Mouse (Mus musculus) midbrain, embryonic 12.5 days (tissue): ENCODE results near the gene Scyl1. TPM values are rescaled to one million over a fixed set of nuclear protein-coding genes. Genes with fewer than 3 reads are reported as not detected.

Experiments used
- ATAC-seq: fragments of 200-750 bp; cut with Nextera tagmentation; 2 replicates; pipeline ENCODE4 v1.8.0; 2017; ENCODE audit warnings: low read depth, moderate TSS enrichment, moderate library complexity; ENCODE audit not compliant: low FRiP score
- H3K27ac ChIP-seq: fragments of 300-500 bp; sonication (generic); replicated peaks from 2 replicates; pipeline ENCODE4 v1.5.1; 2016; ENCODE audit warnings: mild to moderate bottlenecking
- H3K27me3 ChIP-seq: fragments of 300-500 bp; sonication (generic); 2 replicates; pipeline ENCODE4 v1.6.1; 2016; ENCODE audit warnings: mild to moderate bottlenecking
- H3K36me3 ChIP-seq: fragments of 300-500 bp; sonication (generic); 2 replicates; pipeline ENCODE4 v1.6.1; 2016
- H3K4me1 ChIP-seq: fragments of 300-500 bp; sonication (generic); 2 replicates; pipeline ENCODE4 v1.6.1; 2016
- H3K4me2 ChIP-seq: fragments of 300-500 bp; sonication (generic); replicated peaks from 2 replicates; pipeline ENCODE4 v1.6.1; 2016; ENCODE audit warnings: mild to moderate bottlenecking, moderate library complexity
- H3K4me3 ChIP-seq: fragments of 300-500 bp; sonication (generic); 2 replicates; pipeline ENCODE4 v1.5.1; 2016; ENCODE audit warnings: mild to moderate bottlenecking
- H3K9ac ChIP-seq: fragments of 300-500 bp; sonication (generic); replicated peaks from 2 replicates; pipeline ENCODE4 v1.6.1; 2016; ENCODE audit warnings: mild to moderate bottlenecking, moderate library complexity
- H3K9me3 ChIP-seq: fragments of 300-500 bp; sonication (generic); 2 replicates; pipeline ENCODE4 v1.6.1; 2016; ENCODE audit warnings: mild to moderate bottlenecking
- WGBS: fragments of 180-500 bp; shearing (Covaris S2); methylation state at CpG from one replicate; pipeline ENCODE4 v1.1.7; 2016; 5-methylcytosine and 5-hydroxymethylcytosine counted together
- polyA plus RNA-seq: library from polyadenylated mRNA; unstranded; fragments of >200 nt; fragmentation: Nextera tagmentation; extraction: Ambion mirVana; gene quantifications from 2 replicates; pipeline ENCODE4 v1.2.1, GENCODE M21; 2016

Gene Scyl1
- polyA plus RNA-seq, 1 experiment from 2014 or later: 68.4 TPM

DNA sequence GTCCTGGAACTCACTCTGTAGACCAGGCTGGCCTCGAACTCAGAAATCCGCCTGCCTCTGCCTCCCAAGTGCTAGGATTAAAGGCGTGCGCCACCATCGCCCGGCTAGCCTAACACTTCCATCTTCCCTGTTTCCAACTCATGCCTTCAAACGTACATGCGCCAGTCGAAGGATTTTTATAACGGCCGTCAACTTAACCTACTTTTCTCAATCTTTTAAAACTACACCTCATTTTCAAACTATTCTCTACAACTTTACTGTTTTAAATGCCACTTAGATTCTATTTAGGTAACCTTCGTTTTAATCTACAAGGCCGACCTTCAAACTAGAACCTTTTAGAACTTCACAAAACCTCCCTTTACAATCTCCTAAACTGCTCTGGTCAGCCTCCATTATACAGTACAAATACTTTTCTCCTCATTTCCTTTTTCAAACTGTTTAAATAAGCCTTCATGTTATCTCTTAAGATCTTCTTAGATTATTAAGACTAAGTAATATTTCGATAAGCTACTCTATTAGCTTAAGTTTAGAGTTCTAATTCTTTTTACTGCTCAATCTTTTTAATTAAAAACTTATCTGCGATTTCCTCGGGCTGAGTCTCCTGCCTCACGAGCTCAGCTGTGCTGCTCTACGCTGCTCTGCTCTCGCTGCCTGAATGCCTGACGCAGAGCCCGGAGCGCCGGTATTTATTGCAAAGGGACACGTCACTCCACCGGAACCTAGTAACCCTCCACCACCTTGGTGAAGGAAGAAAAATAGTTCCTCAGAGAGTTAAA lies 31.0 kb upstream of the Scyl1 start:
- no peak for ATAC-seq
- Histone ChIP-seq H3K4me2 (peak overlapping the region; percentile 91), H3K27me3 (no peaks in the 10 kb centered on the region), H3K9ac (peak overlapping the region; percentile 99), H3K4me1 (peaks cover 42% of the 10 kb centered on the region), H3K27ac (peak overlapping the region; percentile 100), H3K36me3 (peaks cover 16% of the 10 kb centered on the region), H3K4me3 (peak overlapping the region; percentile 81), H3K9me3 (no peaks in the 10 kb centered on the region)
- WGBS: under 1% methylated on average over 25 of the region's 25 CpGs

DNA sequence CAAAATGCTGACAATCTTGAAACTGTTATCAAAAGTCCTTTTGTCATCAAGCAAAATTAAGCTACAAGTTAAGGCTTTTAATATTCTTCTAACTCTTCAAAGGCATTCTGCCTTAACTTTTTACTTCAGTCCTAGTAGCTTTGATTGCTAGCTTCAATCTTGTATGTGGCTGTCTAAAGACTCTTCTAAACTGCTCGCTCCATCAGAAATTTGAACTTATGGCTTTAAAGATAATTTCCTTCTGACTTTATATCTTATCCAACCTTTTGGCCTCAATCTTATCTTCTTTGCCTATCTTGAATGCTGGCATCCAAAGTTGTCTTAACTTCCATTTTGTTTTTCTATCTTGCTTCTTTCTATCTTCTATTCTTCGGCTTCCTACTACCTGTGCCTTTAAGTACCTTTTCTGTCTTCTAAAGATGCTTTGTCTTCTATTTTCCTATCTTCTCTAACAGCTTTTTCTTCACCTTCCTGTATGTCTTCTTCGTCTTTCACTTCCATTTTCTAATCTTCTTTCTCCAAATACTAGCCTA lies 30.3 kb upstream of the Scyl1 start:
- Histone ChIP-seq H3K27ac (peak overlapping the region; percentile 100), H3K27me3 (no peaks in the 10 kb centered on the region), H3K9ac (peak overlapping the region; percentile 99), H3K4me3 (peak overlapping the region; percentile 81), H3K36me3 (peaks cover 23% of the 10 kb centered on the region), H3K9me3 (no peaks in the 10 kb centered on the region), H3K4me2 (peak overlapping the region; percentile 91), H3K4me1 (peaks cover 43% of the 10 kb centered on the region)
- ATAC-seq: no peak
- 14% methylated on average over 3 of the region's 3 CpGs for WGBS

DNA sequence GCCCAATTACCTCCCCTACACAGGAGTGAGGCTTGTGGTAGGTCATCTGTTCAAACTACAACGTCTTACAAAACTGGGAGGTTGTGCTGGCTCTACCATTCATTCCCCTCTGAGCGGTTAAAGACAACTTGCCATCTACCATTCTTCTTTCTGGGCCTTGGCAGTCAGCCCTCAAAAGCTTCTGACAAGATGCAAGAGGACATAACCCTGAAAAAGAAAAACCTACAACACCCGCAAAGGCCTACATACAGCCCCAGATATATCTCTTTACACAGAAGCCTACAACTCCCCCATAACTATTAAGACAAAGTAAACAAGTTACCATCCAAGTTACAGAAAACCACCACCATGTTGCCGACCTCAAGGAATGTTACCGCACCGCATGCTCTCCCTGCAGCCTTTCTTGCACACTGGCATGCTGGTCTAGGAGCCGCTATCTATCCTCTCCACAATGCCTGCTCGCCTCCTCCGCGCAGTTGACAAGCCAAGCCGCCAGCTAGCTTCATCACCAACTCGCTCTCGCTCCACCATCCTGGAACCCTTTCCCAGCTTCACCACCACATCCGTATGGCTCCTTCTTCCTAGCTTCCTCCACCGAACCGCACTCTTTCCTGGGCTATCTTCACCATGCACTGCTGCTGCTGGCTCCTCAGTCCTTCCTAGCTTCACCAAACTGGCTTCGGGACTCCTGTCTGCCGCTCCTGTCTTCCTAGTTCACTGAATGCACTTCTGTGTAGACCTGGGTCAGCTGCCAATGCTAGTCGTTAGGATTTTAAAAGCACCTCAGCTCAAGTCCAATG lies 29.6 kb upstream of the Scyl1 start:
- Histone ChIP-seq H3K4me2 (peak overlapping the region; percentile 91), H3K27me3 (no peaks in the 10 kb centered on the region), H3K4me3 (peak overlapping the region; percentile 81), H3K9ac (peak overlapping the region; percentile 99), H3K9me3 (no peaks in the 10 kb centered on the region), H3K4me1 (peaks cover 43% of the 10 kb centered on the region), H3K27ac (peak overlapping the region; percentile 100), H3K36me3 (peaks cover 30% of the 10 kb centered on the region)
- ATAC-seq: no peak
- WGBS: under 1% methylated on average over 19 of the region's 19 CpGs

DNA sequence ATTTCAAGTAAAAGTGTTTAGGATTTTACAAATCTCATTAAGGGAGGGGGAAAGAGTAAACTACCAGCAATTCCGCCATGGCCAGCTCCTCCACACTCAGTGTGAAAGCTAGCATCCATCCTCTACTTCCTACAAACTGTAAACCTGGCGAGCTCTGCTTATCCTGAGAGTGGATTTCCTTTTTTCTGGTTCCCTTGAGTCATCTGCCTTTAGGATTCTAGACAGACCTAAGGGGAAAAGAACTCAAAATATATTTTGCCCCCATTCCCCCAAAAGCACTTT lies 29.1 kb upstream of the Scyl1 start:
- Histone ChIP-seq H3K27ac (peak overlapping the region; percentile 100), H3K4me1 (peaks cover 42% of the 10 kb centered on the region), H3K4me3 (peak overlapping the region; percentile 81), H3K4me2 (peak overlapping the region; percentile 91), H3K9me3 (no peaks in the 10 kb centered on the region), H3K27me3 (no peaks in the 10 kb centered on the region), H3K9ac (peak overlapping the region; percentile 99), H3K36me3 (peaks cover 35% of the 10 kb centered on the region)
- 0% methylated on average over 2 of the region's 2 CpGs for WGBS
- ATAC-seq: no peak

DNA sequence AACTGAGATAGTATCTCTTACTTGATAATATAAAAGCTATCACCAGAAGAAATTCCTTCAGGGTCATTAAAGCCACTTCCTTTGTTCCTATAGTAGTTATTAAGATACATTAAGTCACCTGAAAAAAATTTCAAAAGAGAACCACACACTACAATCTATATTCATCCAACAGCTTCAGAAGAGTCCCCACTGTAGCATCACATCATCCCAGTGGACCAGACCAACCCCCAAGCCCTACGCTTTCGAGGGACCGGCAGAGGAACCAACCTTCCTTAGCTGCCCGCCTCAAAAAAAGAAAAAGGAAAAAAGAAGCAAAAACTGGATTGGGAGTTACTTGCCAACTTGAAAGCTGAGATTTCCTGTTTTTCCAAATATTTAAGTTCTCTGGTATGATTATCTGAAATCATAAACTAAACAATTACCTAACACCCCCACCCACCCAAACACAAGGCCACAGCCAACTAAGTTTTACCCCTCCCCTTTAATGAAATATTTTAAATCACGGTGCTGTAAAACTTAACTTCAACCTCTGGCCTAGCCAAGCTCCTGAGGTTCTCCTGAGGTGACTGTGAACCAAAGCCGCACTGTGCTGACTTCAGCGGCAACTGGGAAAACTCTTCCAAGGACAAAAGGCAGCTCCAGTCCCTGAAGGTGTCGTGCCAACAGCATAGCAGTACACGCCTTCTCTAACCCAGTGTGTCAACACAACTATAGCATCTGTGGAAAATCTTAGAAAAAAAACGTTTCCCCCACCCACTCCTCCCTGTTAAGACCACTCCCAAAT lies 28.5 kb upstream of the Scyl1 start:
- H3K9ac ChIP-seq: peak overlapping the region; percentile 99
- peak overlapping the region; percentile 81 for H3K4me3 ChIP-seq
- H3K9me3 ChIP-seq: no peaks in the 10 kb centered on the region
- peaks cover 40% of the 10 kb centered on the region for H3K4me1 ChIP-seq
- H3K36me3 ChIP-seq: peaks cover 40% of the 10 kb centered on the region
- 0% methylated on average over 10 of the region's 10 CpGs for WGBS
- H3K27me3 ChIP-seq: no peaks in the 10 kb centered on the region
- peak overlapping the region; percentile 91 for H3K4me2 ChIP-seq
- no peak for ATAC-seq
- peak overlapping the region; percentile 100 for H3K27ac ChIP-seq

DNA sequence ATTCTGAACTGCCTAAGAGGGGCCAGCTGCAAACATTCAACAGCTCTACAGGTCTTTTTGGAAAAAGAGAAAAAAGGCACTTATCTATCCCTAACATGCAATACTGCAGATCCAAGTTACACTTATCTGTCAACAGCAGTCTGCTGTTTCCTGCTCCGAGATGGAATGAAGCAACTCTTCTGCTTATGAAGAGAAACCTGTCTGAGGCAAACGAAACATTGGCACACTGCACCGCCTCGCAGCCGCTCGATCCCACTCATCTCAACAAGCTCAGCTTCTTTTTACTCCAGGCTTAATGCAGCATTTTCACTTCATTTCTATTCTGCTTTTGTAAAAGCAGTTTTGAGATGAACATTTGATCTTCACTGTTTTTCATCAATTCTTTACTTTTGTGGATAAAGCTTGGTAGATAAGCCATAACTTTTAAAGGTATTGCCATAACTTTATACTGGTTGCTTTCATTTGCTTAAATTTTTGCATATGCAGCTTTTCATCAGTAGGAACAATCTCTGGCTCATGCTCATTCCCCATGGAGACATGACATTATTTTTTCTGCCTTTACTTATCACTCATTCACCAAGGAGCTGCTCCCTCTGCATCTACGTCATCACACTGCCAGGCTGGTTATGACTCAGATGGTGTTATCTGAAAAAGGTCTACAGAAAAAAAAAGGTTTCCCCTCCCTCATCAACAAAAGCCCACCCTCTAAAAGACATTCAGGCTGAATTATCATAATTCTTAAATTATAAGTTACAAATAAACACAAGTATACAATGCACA lies 27.7 kb upstream of the Scyl1 start:
- 3% methylated on average over 7 of the region's 7 CpGs for WGBS
- no peaks in the 10 kb centered on the region for H3K9me3 ChIP-seq
- H3K4me2 ChIP-seq: peak overlapping the region; percentile 91
- H3K4me1 ChIP-seq: peaks cover 33% of the 10 kb centered on the region
- peaks cover 41% of the 10 kb centered on the region for H3K36me3 ChIP-seq
- 0 out of 2 replicates have a peak overlapping the region, but pooled peaks have one; percentile 20 for H3K27ac ChIP-seq
- peak overlapping the region; percentile 99 for H3K9ac ChIP-seq
- peak overlapping the region; percentile 81 for H3K4me3 ChIP-seq
- ATAC-seq: no peak
- H3K27me3 ChIP-seq: no peaks in the 10 kb centered on the region

DNA sequence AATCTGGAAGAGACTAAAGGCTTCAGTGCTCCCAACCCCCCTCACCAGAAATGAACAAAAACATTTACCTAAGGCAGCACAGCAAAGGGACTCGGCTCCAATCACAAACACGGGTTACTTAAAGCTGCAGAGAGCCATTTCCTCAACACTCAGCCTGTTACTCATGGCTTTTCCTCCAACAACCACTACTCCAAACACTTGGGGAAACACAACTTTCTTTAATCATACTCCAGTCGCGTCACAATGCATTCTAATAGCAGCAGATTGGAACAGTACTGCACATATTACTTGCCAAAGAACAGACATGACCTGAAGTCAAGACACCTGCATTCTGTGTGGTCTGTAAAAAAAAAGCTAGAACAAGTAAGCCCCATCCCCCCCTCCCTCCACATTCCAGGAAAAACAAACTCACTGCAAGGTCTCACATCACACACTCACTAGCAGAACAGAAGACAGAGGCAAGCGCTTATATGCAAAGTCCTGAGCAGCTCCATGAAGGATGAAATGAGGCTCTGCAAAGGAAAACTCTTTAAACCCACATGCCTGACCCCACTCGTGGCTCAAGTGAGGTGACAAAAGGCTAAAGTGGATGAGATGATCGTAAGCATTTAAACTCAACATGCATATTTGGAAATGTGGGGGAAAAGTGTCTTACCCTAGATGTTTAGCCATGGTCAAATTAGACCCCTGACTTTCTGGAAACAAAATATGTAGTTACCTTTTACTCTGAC lies 26.3 kb upstream of the Scyl1 start:
- Histone ChIP-seq H3K4me3 (peak overlapping the region; percentile 81), H3K4me2 (peak overlapping the region; percentile 91), H3K4me1 (peaks cover 30% of the 10 kb centered on the region), H3K27ac (peak overlapping the region; percentile 5; the same call in 1 of the 2 replicates), H3K36me3 (peaks cover 41% of the 10 kb centered on the region), H3K27me3 (no peaks in the 10 kb centered on the region), H3K9ac (peak overlapping the region; percentile 99), H3K9me3 (no peaks in the 10 kb centered on the region)
- 36% methylated on average over 7 of the region's 7 CpGs for WGBS
- ATAC-seq: no peak

DNA sequence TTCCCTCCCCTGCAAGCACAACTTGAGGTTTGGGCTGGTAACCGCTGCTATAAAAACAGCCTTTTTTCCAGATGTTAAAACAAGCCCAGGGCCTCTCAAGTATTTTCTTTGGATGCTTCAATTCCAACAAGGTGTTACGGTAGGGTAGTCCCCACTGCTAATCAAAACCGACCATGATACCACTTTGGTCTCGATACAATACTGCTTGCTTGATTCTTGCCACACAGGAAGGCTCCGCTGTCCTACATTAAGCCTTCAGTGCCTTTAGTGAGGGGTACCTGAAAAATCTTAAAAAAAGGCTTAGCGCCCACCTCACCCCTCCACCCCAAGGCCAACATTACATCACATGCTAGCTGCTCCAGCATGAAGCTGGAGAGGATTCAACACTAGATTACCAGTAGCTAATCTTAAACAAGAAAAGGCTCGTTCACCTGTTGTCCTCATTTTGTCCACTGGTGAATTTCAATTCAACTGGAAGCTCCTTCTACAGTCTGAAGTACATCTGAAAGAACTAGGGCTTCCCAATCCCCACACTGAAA lies 25.4 kb upstream of the Scyl1 start:
- H3K9ac ChIP-seq: peak overlapping the region; percentile 99; the same call in 1 of the 2 replicates
- no peak overlapping the region for H3K27ac ChIP-seq
- H3K4me1 ChIP-seq: peaks cover 30% of the 10 kb centered on the region
- WGBS: 76% methylated on average over 7 of the region's 7 CpGs
- peak overlapping the region; percentile 91 for H3K4me2 ChIP-seq
- no peak for ATAC-seq
- H3K4me3 ChIP-seq: peak overlapping the region; percentile 81
- H3K9me3 ChIP-seq: no peaks in the 10 kb centered on the region
- H3K36me3 ChIP-seq: peaks cover 41% of the 10 kb centered on the region
- no peaks in the 10 kb centered on the region for H3K27me3 ChIP-seq

DNA sequence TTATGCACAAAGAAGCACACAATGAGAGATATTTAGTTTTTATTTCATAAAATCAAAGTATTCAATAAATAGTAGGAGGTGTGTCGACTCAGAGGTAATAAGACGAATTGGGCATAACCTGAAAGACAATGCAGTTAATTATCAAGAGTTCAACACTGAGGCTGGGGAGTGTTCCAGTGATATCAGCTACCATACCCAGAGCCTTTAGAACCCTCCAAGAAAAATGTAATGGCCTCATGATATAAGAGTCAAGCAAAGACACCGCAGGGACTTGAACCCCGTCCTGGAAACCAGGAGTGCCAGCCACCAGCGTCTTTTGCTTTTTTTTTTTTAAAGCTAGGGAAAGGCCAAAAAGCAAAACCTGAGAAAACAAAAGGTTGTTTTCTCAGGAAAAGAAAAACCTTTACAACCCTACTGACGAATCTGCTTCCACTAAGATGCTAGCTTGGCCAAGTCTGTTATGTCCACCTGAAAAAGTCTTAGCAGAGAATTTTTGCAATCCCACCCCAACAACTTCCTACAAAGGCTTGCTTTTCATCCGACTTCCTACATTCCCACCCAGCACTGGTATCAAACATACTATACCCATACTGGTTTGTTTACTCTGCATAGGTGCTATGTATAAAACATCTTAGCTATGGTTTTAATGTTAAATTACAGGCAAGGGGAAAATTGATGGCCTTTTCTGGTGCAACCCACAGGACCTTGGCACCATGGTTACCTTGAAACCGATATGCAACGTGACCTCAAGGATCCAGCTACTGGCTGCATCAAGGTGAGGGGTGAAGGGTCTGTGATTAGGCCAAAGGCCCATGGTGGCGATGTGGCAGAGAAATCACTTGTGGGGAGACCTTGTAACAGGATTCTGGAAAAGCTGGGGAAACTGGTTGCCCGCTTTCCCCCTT lies 24.7 kb upstream of the Scyl1 start:
- H3K27ac ChIP-seq: 0 out of 2 replicates have a peak overlapping the region, but pooled peaks have one; percentile 0
- peak overlapping the region; percentile 91 for H3K4me2 ChIP-seq
- H3K4me3 ChIP-seq: peak overlapping the region; percentile 81
- 78% methylated on average over 11 of the region's 11 CpGs for WGBS
- ATAC-seq: no peak
- peaks cover 41% of the 10 kb centered on the region for H3K36me3 ChIP-seq
- H3K4me1 ChIP-seq: peaks cover 30% of the 10 kb centered on the region
- H3K9ac ChIP-seq: peak overlapping the region; percentile 99; the same call in 1 of the 2 replicates
- no peaks in the 10 kb centered on the region for H3K27me3 ChIP-seq
- H3K9me3 ChIP-seq: no peaks in the 10 kb centered on the region
